Mouse (Mus musculus) right cerebral cortex, postnatal 14 days (tissue): ENCODE data around the gene Tcf7l2.

Source experiments
- DNase-seq: peaks from one replicate; pipeline ENCODE4 v3.0.0; 2022

The Tcf7l2 gene

DNA sequence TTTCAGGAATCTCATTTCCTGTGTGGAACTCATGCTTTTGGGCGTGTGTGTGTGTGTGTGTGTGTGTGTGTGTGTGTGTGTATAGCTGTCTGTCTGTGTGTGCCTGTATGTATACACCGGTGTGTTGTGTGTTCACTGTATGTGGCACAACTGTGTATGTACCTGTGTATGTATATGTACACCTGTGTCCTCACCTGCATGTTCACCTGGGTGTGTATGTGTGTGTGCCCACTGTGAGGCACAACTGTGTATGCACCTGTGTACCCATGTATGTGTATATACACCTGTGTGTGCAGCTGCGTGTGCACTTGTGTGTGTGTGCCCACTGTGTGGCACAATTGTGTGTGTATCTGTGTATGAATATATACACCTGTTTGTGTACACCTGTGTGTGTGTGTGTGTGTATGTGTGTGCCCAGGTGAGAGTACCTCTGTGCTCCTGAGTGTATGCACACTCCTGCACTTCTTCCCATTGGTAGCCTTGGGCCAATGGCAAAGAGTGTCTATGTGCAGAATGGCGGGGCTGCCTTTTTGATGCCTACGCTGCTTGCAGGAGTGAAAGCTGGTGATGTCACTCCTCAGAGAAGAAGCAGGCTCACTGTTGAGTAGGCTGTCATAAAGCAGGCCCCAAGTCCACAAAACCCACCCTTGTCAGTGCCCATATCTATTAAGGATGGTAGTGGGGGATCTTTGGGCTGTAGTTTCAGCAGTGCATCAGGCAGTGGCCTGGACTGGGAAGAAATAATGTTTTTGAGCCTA lies 95.5 kb downstream of the Tcf7l2 start:
- no peak for DNase-seq

DNA sequence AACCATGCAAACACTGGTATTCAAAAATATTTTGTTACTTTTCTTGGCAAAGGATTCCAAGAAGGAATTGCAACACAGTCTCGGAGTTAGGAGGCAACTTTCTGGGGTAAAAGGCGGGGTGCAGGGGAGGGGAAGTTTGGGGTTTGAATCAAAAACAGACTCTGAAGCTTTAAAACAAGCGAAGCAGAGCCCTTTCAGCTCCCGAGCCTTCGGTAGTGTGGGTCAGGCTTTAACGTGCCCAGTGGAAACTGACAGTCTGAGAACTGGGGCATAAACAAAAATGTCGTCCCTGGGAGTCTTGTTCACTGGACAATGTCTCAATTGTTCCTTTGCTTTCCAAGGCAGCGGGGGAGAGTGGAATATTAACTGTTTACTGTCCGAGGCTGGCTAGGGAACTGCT lies 96.3 kb downstream of the Tcf7l2 start:
- no peak for DNase-seq

DNA sequence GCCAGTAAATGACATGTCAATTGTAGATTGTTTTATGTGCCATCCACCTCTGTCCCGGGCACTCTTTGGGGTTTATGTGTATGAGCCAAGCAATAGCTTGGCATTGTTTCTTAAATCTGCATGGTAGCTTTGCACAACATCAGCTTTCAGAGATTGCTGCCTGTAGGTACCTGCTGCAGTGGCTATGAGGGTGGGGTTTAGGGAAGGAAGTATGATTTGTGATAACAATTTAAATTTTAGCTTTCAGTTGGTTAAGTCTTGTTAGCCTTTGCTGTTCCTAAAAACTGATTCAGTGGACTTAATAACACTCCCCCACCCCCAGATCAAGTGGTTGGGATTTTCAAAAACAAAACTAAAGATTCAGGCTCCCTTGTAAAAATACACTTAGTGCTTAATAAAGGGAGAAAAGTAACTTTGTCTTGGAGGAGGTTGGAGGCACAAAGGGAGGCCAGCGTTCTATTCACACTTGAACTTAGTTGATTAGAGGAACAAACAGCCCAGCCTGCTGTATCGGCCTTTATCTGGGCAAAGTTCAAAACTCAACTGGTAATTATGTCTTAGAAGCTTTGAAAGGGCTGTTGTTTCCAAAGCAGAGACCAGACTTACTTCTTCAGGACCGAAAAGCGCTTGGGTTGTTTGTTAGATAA lies 96.9 kb downstream of the Tcf7l2 start:
- no peak for DNase-seq

DNA sequence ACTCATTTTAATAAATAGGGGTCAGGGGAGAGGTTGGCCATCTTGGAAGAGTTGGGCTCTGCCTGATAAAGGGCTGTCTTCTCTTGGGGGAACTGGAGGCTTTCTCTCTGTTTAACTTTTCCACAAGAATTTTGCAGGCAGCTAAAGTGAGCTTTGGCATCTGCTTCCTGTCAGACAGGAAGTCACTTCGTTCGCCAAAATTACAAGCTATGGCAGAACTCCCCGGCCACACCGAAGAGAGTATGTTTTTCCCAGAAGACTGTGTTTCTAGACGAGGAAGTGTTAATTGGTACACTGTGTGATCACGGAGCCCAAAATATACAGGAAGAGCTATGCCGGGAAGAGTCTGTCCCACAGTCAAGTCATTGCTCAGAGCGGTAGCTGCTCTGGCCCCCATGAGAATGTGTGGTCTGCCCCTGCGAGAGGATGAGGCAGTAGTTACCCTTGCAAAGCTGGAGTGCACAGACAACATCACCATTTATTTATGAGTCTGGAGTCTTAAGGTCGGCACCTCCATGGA lies 97.5 kb downstream of the Tcf7l2 start:
- DNase-seq, result no peak

DNA sequence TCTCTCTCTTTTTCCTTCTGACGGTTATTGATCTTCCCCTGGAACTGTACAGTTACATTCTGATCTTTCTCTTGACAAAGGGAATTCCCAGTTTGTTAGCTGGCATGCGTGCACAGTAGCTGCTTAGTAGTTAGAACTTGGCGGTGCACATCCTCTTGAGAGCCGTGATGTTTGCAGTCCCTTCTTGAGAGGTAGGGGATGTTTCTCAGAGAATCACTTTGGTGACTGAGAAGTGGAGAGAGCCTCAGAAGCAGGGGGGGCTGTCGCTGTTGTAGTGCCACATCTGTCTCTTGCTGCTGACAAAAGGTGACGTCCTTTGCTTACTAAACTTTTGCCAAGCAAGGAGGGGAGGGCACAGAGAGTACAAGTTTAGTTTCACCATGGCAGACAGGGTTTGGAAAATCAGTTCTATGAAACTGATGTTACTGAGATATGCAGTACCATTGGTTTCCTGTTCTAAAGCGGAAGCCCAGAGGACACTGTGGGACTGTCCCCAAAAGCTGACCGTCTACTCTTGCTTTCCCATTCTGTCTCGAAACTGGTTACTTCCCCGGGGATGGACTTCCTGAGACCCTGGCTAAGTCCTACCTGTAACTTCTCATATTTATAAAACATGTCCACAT lies 99.0 kb downstream of the Tcf7l2 start:
- no peak for DNase-seq

DNA sequence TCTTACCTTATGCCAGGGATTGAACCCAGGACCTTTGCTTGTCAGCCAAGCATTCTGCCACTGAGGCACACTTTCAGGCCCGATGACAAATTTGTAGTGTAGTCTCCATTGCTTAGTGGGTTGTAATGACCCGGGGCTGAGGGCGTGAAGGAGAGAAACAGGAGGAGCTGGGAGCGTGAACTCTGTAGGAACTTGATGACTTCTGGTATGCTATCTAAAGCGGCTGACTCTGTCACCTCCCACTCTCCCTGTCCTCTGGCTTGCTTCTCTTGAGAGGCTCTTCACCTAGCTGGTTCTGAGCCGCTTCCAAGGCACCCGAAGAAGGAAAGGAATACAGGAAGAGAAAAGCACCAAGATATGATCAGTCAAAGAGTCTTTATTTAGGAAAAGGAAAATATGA lies 100.4 kb downstream of the Tcf7l2 start:
- no peak for DNase-seq

DNA sequence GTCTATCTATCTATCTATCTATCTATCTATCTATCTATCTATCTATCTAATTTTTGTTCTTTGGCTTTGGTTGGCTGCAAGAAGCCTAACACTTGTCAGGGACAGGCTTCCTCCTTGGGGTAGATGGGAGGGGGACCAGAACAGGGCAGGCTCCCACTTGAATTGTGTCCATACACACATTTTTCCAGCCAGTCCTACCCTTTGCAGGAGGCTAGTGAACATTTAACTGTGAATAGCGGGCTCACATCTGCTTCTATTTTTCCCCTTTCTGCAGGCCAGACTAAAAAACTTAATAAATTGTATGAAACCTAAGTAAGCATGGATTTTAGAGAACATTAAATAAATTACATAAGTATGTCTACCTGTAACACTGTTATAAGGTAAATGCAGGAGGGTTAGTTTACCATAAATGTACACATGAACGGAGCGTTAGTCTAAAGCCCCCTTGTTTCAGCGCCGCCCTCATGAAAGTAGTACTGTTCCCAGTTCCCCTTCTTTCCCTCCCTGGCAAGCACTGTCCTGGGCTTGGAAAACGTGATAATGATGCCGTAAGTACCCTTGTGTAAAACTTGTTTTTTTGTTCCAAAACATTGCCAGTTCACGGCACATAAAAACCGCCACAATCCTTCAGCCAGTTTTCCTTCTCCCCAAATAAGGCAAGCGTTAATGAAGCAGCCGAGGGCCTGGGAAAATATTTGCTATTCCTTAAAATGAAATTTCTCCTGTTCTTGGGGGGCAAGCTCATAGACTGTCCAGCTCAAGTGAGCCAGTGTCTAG lies 101.7 kb downstream of the Tcf7l2 start:
- DNase-seq, result no peak

DNA sequence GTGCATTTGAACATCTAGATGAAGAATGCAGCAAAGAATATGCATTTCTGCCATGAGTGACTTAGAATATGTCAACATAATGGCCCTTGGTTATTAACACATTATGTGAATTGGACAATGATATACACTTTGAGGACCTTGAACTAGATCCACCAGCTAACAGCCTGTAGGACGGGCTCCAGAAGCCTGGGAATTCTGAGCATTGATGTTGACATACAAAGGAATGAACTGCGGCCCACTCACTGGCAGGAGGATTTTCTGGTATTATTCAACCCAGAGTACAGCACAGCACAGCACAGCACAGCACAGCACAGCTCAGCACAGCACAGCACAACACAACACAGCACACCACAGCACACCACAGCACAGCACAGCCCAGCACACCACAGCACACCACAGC lies 104.1 kb downstream of the Tcf7l2 start:
- no peak for DNase-seq

DNA sequence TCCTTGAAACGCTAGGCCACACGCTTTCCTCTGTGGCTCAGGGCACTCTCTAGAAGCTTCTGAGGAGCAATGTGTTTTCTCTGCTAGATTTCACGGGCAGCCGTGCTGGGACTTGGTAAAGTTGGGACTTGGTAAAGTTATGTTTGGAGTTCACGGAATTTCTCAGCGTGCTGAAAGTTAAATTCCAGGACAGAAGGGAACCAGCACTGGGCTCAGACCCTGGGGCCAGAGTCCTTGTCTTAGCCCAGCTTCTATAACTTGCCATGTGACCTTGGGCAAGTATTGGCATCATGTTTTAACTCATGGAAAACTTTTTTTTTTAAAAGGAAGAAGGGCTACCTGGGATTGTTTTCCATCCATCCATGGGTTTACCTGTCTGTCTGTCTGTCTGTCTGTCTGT lies 104.6 kb downstream of the Tcf7l2 start:
- no peak for DNase-seq

DNA sequence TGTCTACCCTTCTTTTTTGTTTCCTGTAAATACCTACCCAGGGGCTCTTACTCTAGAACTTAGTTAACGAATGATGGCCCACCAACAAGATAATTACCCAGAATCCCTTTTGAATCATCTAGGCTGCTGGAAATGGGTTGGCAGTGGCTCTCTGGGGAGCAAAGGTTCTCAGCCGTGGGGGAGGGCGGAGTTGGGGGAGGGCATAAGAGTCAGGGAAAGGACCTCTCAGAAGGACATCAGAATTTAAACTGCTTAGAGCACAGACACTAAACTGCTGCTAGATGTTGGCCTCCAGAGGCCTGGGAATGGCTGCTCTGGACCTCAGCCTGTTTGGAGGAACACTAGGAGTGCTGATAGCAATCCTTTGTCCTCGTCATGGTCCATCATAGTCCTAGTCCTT lies 105.4 kb downstream of the Tcf7l2 start:
- no peak for DNase-seq

DNA sequence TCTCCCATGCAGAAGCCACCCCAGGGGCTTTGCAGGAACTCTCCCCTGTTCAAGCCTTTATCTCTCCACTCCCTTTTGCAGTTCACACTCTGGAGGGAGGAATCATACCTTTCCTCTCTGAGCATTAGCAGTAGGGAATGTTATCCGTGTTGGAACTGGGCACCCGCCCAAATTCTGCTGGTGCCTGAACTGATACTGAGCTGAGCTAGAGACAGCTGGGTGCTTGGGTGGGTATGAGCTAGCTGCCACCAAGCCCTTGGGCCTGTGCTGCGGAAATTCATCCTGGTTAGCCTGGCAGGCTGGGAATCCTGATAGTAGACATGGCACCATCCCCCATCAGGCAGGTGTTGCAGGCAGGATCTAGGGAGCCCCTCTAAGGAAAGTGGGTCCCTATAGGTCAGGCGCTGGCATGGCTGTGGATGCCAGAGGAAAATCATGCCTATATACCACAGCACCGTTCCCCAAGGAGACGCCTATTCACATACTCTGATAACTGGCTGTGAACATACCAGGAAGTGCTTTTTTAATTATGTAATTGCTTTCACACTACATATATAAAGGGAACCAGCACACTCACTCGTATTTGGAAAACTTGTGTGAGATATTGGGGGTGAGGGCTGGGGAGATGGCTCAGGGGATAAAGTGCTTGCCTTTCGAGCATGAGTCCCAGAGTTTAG lies 108.9 kb downstream of the Tcf7l2 start:
- peak; percentile 52 for DNase-seq

DNA sequence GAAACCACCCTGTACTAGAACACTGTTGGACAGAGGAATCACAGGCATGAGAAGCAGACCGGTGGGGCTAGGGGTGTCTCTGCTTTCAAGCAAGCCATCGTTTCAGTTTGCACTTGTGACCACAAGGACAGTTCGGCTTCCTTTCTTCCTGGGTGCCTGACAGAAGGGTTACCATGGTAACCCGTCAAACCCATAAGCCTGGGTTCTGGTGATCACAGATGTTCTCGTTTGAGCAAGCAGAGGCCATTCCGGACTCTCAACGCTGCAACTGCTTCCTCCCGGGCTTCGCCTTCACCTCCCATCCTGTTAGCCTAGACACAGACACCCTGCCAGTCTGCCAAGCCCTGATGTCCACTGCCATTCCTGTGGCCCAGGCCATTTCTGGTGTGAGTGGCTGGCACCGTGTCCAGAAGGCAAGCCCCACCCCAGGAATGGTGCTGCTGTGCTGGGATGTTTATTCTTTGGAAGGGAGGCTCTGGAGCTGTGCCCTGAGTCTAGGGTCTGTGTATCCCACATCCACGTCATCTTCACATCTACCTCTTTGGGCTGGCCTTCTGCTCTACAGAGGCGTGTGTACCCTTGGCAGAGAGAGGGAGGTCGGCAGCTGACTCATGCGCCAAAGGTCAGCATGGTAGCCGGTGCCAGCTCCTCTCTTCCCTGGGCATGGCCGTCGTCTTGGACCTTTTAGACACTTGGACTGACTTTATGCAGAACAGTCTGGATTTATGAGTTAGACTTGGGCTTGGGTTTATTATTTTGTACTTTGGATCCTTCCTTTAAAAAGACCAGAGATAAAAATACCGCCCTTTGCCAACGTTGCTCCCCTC lies 110.1 kb downstream of the Tcf7l2 start:
- DNase-seq, result no peak

DNA sequence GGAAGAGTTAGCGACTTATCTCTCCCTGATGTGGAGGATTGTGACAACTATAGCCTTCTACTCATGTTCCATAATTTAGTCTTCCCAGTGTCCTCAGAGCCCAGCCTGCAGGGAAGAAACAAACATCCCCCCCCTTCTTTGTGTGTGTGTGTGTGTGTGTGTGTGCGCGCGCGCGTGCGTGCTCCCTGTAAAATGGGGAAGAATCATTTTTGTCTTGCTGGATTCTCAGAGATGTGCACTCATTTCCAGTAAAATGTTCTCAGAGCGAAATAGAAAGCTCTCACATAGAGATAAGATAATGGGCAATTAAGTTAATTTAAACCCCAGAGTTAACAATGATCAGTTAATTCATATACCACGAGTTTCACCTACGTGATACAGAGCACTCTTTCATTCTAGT lies 112.8 kb downstream of the Tcf7l2 start:
- DNase-seq, result no peak

DNA sequence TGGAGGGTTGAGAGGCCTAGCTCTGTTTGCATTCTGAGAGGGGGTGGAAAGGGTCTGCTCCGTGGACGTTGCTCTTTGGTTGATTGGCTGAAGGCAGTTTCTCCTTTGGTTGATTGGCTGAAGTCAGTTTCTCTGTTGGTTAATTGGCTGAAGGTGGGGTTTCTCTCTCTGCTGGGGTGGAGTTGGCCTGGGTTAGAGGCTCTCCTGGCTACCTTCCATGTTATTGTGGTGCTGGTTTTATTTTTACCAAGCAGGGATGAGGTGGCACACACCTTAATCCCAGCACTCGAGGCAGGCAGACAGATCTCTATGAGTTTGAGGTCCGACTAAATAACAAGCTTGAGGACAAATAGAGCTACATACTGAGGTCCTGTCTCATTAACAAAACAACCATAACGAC lies 114.0 kb downstream of the Tcf7l2 start:
- no peak for DNase-seq

DNA sequence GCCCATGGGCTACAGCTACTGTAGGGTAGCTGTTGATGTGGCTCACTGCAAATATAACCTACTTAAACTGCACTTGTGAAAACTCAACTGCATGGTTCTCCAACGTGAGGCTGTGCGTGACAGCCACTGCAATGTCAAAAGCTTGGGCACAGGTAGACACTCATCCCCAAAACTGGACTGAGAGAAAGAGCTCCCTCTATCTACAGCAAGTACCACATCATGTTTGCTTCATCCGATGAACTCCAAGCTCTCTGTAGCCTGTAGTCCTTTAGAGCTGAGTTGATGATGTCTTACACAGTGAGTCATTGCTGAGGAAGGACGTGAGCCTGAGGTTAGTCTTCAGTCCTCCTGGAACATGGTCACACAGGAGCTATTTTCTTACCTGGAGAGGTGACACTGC lies 115.7 kb downstream of the Tcf7l2 start:
- no peak for DNase-seq

DNA sequence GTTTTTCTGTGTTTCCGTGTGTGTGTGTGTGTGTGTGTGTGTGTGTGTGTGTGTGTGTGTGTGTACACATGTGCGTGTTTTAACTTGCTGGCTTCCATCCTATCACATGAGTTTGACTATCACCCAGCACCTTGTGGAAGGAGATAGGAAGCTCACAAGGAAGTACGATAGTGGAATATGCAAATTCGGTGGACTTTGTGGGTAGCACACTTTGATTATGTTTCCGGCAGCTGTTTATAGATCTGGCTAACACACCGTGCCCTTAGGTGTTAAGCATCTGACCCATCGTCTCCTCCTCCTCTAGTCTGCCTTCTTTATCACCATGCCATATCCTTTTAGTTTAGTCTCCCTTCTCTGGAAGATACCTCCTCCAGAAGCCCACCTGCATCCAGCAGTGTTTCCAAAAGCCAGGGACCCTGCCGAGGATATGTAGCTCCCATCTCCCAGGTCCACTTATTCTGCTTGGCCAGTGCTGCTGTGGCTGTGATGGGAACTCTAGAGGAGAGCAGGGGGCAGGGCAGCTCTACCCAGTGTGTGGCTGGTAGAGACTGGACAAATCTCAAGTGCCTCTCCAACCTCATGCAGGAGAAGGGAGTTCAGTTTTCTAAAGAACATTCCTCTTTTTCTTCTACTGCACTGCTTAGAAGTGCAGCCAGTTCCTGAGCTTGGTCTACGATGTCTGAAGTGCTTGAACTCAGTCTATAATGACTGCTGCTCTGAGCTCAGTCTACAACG lies 118.6 kb downstream of the Tcf7l2 start:
- no peak for DNase-seq

DNA sequence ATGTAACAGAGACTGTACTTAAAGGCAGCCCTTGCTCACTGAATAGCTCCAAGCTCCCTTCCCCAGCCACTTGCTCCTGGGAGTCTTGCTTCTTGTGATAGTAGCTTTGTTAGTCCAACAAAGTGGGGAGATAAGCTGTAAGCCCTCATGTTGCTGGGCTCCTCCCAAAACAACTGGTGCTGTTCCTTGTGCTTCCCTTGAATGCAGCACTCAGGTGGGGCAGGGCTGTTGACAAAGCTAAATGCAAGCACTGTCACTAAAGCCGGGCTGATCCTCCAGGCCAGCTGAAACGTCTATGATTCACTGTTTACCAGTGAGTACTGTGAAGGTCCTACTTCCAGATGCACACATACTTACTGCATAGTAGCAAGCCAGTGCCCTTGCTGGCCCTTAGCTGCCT lies 120.1 kb downstream of the Tcf7l2 start:
- DNase-seq, result no peak

DNA sequence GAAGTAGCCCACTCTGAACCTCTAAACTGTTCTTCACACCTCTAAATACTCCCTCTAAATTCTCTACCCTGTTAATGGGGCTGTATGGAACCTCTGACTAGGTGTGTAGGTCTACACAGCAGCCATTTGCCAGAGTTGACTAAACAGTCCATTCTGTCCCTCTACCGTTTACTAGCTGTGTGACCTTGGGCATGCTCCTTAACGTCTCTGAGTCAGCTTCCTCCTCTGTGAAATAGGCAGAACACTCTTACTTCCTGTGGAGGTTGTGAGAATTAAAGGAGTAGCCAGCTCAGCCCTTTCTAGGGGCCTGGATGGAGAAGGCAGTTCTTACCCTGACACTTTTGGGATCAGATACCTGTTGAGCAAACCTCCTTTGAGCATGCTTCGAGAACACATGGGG lies 120.9 kb downstream of the Tcf7l2 start:
- DNase-seq, result no peak

DNA sequence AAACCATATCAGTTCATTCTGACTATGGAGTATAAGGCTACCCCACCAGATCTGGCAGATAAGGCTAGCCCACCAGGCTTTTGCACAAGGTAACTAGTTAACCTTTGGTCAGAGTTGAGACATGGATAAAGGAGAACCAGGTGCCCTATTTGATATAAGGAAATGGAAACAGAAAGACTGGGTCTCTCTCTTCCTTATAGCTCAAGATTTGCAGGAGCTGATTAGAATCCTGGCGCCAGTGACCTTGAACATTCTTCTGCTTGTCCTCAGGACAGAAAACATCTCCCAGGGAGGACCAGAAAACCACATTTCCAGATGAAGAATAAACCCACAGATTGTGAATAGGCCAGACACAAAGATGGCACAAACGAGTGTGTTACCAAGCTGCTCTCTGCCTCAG lies 123.4 kb downstream of the Tcf7l2 start:
- no peak for DNase-seq

DNA sequence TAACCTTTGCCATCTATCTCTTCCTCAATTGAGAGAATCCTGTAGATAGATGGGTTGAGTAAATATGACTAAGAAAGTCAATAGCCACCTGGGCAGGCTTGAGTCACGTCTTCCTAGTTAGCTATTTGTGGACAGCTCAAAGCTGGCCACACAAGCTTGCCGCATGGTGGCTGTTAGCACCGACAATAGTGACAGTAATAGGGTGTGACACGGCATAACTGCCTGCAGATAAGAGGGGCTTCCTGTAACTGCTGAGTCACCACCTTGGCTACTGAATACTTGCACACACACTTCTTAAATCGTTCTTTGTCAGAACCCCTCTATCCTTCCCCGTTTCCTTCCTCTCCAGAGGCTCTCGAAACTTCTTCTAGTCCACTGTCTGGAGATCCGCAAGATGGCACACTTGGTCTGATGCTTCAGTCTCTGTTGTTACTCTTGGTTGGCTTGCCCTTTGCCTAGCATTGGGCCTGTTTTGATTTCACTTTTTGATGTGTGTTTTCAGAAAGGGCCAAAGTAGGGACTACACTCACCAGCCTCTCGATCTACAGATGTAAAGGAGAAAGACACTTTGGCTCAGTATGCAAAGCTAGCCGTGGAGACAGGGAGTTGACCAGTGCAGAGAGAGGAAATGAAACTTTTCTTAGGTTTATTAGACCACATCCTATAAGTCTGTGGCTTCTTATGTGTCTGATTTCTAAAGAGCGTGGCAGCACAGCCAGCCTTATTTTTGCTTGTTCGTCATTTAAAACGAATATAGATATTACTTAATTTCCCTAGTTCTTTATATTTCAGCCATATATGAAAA lies 124.4 kb downstream of the Tcf7l2 start:
- DNase-seq, result no peak
